Mouse (Mus musculus): Measurements from ENCODE around the gene Fer. TPM values are rescaled to one million over a fixed set of nuclear protein-coding genes. Genes with fewer than 3 reads are reported as not detected.
"Not testable (repeated sequence)": the region's sequence is repeated elsewhere in the genome, so short reads cannot be mapped to it uniquely, and the experiment has no call there.

Fer gene
- total and polyA plus RNA-seq, 2 experiments from 2014 or later: 22.6 to 22.7 TPM

GRCm38 (mm10) chr17:63842226-63842625 lies 20.6 kb upstream of the Fer start:
- WGBS: 90% methylated on average over 1 of the region's 1 CpGs
- no peak for TF ChIP-seq CTCF (IDR thresholded peaks at IDR 0.05)
- H3K27ac ChIP-seq (ENCODE audit: low read depth, low read length): no peak overlapping the region
- DNase-seq (ENCODE audit: low spot score) (no peak), ATAC-seq (ENCODE audit: low FRiP score) (no peak)
- no peaks in the 10 kb centered on the region for H3K4me1 ChIP-seq (ENCODE audit: insufficient read depth, low read length)
- no peaks in the 10 kb centered on the region for H3K36me3 ChIP-seq (ENCODE audit: insufficient read depth, low read length)
- H3K4me3 ChIP-seq (ENCODE audit: low read depth, low read length): no peak overlapping the region
- H3K9ac ChIP-seq (replicated peaks; ENCODE audit: low read length, poor library complexity, severe bottlenecking): no peak overlapping the region
- no peaks in the 10 kb centered on the region for H3K9me3 ChIP-seq (ENCODE audit: low read length)
- H3K4me2 ChIP-seq (ENCODE audit: low read depth, low read length, poor library complexity, severe bottlenecking): no peak overlapping the region
- no peaks in the 10 kb centered on the region for H3K27me3 ChIP-seq (ENCODE audit: insufficient read depth, low read length)

GRCm38 (mm10) chr17:63844936-63845335 lies 17.9 kb upstream of the Fer start:
- Histone ChIP-seq H3K27me3 (ENCODE audit: insufficient read depth, low read length) (no peaks in the 10 kb centered on the region), H3K4me3 (ENCODE audit: low read depth, low read length) (no peak overlapping the region), H3K27ac (ENCODE audit: low read depth, low read length) (no peak overlapping the region), H3K4me2 (ENCODE audit: low read depth, low read length, poor library complexity, severe bottlenecking) (no peak overlapping the region), H3K9ac (replicated peaks; ENCODE audit: low read length, poor library complexity, severe bottlenecking) (no peak overlapping the region), H3K4me1 (ENCODE audit: insufficient read depth, low read length) (no peaks in the 10 kb centered on the region), H3K36me3 (ENCODE audit: insufficient read depth, low read length) (no peaks in the 10 kb centered on the region), H3K9me3 (ENCODE audit: low read length) (no peaks in the 10 kb centered on the region)
- DNase-seq (ENCODE audit: low spot score) (no peak), ATAC-seq (ENCODE audit: low FRiP score) (no peak)
- TF ChIP-seq CTCF (IDR thresholded peaks at IDR 0.05): no peak
- 82% methylated on average over 5 of the region's 5 CpGs for WGBS

- not testable (repeated sequence) for H3K36me3 ChIP-seq (ENCODE audit: insufficient read depth, low read length); ATAC-seq (ENCODE audit: low FRiP score); DNase-seq (ENCODE audit: low spot score); H3K27me3 ChIP-seq (ENCODE audit: insufficient read depth, low read length); H3K27ac ChIP-seq (ENCODE audit: low read depth, low read length); H3K4me2 ChIP-seq (ENCODE audit: low read depth, low read length, poor library complexity, severe bottlenecking); H3K9me3 ChIP-seq (ENCODE audit: low read length); H3K4me3 ChIP-seq (ENCODE audit: low read depth, low read length); H3K4me1 ChIP-seq (ENCODE audit: insufficient read depth, low read length); H3K9ac ChIP-seq (replicated peaks; ENCODE audit: low read length, poor library complexity, severe bottlenecking)
- WGBS: 100% methylated on average over 3 of the region's 3 CpGs
These were observed 17.1 kb upstream of the Fer start for GRCm38 (mm10) chr17:63845766-63846165.

- H3K27ac ChIP-seq (ENCODE audit: low read depth, low read length): 0 out of 2 replicates have a peak overlapping the region, but pooled peaks have one; percentile 52
- DNase-seq (ENCODE audit: low spot score) (no peak), ATAC-seq (ENCODE audit: low FRiP score) (peak; percentile 44)
- H3K4me2 ChIP-seq (ENCODE audit: low read depth, low read length, poor library complexity, severe bottlenecking): peak overlapping the region; percentile 64
- no peak for TF ChIP-seq CTCF (IDR thresholded peaks at IDR 0.05)
- no peaks in the 10 kb centered on the region for H3K4me1 ChIP-seq (ENCODE audit: insufficient read depth, low read length)
- H3K4me3 ChIP-seq (ENCODE audit: low read depth, low read length): peak overlapping the region; percentile 47
- peak overlapping the region; percentile 65 for H3K9ac ChIP-seq (replicated peaks; ENCODE audit: low read length, poor library complexity, severe bottlenecking)
- no peaks in the 10 kb centered on the region for H3K9me3 ChIP-seq (ENCODE audit: low read length)
- WGBS: 7% methylated on average over 6 of the region's 6 CpGs
- no peaks in the 10 kb centered on the region for H3K36me3 ChIP-seq (ENCODE audit: insufficient read depth, low read length)
- H3K27me3 ChIP-seq (ENCODE audit: insufficient read depth, low read length): no peaks in the 10 kb centered on the region
These were observed 13.7 kb upstream of the Fer start for GRCm38 (mm10) chr17:63849151-63849550.

- peak overlapping the region; percentile 64 for H3K4me2 ChIP-seq (ENCODE audit: low read depth, low read length, poor library complexity, severe bottlenecking)
- H3K9ac ChIP-seq (replicated peaks; ENCODE audit: low read length, poor library complexity, severe bottlenecking): peak overlapping the region; percentile 65
- no peaks in the 10 kb centered on the region for H3K4me1 ChIP-seq (ENCODE audit: insufficient read depth, low read length)
- no peaks in the 10 kb centered on the region for H3K36me3 ChIP-seq (ENCODE audit: insufficient read depth, low read length)
- peak; percentile 92 for DNase-seq (ENCODE audit: low spot score)
- WGBS: 0% methylated on average over 22 of the region's 22 CpGs
- H3K9me3 ChIP-seq (ENCODE audit: low read length): no peaks in the 10 kb centered on the region
- H3K27ac ChIP-seq (ENCODE audit: low read depth, low read length): 0 out of 2 replicates have a peak overlapping the region, but pooled peaks have one; percentile 52
- H3K27me3 ChIP-seq (ENCODE audit: insufficient read depth, low read length): no peaks in the 10 kb centered on the region
- peak; percentile 97 for ATAC-seq (ENCODE audit: low FRiP score)
- TF ChIP-seq CTCF (IDR thresholded peaks at IDR 0.05): no peak
- peak overlapping the region; percentile 47 for H3K4me3 ChIP-seq (ENCODE audit: low read depth, low read length)
These were observed 13.3 kb upstream of the Fer start for GRCm38 (mm10) chr17:63849566-63849965.

- H3K9ac ChIP-seq (replicated peaks; ENCODE audit: low read length, poor library complexity, severe bottlenecking): no peak overlapping the region
- 90% methylated on average over 9 of the region's 9 CpGs for WGBS
- DNase-seq (ENCODE audit: low spot score): no peak
- no peak overlapping the region for H3K27ac ChIP-seq (ENCODE audit: low read depth, low read length)
- ATAC-seq (ENCODE audit: low FRiP score): no peak
- H3K4me2 ChIP-seq (ENCODE audit: low read depth, low read length, poor library complexity, severe bottlenecking): peak overlapping the region; percentile 64; the same call in 1 of the 2 replicates
- H3K9me3 ChIP-seq (ENCODE audit: low read length): no peaks in the 10 kb centered on the region
- H3K4me3 ChIP-seq (ENCODE audit: low read depth, low read length): no peak overlapping the region
- no peak for TF ChIP-seq CTCF (IDR thresholded peaks at IDR 0.05)
- H3K4me1 ChIP-seq (ENCODE audit: insufficient read depth, low read length): no peaks in the 10 kb centered on the region
- H3K36me3 ChIP-seq (ENCODE audit: insufficient read depth, low read length): no peaks in the 10 kb centered on the region
- no peaks in the 10 kb centered on the region for H3K27me3 ChIP-seq (ENCODE audit: insufficient read depth, low read length)
These were observed 12.8 kb upstream of the Fer start for GRCm38 (mm10) chr17:63850016-63850415.
